Mouse (Mus musculus) telencephalon, adult 2 months (tissue): Measurements from ENCODE around the gene Fam204a.

Experiments used
- DNase-seq: peaks from one replicate; pipeline ENCODE4 v3.0.0-alpha.2; 2011; ENCODE audit warnings: low read depth, low spot score

The Fam204a gene

DNA sequence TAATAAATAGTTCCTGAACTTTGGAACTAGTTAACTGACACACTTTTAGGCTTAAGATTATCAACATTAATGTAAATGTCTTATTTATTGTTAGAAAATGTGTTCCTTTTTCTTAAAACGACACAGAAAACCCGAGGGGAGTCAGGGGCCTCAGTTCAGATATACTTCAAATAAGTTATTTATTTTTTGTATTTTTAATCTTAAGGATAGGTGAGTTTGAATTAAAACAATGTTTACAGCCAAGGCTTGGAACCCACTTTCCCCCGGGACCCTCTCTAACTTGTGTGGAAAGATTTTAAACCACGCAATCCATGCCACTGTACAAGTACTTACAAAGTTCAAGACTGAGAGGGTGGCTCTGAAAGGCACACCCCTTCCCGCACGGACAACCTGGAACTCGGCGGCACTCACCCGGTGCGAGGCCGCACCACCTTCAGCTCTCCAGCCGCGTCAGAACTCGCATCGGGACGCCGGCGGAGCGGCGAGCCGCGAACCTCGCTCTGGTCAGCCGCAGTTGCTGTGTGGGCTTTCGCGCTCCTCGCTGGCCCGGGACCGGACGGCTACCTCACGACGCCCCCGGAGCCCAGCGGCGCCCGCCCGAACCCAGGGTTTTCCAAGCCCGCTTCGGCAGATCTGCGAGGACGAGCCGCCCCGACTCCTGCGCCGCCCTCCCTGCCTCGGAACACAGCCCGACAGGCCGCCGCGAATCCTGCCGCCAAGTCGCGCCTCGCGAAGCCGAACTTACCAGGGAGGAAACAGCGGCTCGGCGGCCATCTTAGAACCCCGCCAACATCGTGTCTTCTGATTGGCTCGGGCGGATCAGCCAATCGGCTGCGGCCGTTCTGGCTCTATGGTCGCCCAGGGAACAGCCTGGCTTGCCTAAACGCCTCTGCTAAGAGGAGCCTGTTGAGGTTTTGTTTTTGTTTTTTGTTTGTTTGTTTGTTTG is at the start of gene Fam204a:
Fam204a (minus strand) TSS at position 803 of the 946 bp plus-strand sequence.
- DNase-seq: peak; percentile 92

DNA sequence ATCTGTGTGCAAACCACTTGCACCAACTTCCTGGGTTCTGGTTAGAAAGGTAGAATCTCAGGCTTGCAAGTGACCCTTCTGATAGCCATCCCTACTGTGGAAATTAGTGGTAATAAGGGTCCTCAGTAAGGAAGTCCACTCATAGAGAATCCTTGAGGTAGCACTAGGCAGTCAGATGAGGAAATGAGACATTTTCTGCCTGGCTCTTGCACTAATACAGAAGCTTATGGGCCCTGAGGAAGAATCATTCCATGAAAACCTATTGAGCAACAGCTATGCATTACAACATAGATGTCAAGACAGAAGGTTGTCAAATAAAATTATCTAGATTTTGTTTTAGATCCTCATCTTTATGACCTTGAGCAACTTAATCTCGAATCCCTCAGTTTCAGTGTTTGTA is 39.3 kb upstream of the Fam204a start:
- DNase-seq: no peak

DNA sequence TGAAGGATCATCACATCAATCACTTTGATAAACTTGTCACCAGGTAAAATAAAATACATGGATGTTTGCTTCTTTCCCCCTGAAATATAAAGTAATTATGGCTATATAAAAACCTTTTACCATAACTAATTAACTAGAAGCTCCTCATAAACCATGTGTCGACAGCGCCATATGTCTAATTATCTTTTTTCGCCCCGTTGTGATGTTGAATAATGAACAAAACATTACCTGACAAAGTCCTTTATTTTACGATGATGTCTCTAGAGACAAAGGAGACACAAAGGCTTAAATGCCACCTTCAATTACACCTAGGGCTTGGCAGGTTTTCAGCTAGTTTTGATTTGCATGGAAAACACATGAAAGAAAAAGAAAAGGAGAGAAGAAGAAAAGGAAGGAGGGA is 34.2 kb upstream of the Fam204a start:
- DNase-seq: no peak

- DNase-seq: no peak
Observed at GRCm38 (mm10) chr19:60252021-60252420, 25.5 kb upstream of the Fam204a start.

DNA sequence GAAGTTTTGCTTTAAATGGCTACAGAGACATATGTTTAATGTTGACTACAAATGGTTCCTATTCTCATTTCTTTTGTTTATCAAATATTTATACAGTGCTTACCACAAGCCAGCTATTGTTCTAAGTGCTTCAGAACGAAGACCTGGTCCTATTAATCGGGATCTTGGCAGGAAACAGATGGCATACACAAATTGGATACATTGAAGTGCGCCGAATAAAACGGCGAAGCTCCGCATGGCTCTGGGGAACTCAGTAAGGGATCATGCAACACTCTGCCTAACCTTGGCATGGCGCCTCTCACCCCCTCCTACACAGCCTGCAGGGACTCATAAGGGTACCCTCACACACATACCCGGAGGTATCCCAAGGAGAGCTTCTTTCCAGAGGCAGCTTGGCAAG is 24.7 kb upstream of the Fam204a start:
- no peak for DNase-seq

- DNase-seq: no peak
Observed at GRCm38 (mm10) chr19:60245250-60245649, 18.7 kb upstream of the Fam204a start.

DNA sequence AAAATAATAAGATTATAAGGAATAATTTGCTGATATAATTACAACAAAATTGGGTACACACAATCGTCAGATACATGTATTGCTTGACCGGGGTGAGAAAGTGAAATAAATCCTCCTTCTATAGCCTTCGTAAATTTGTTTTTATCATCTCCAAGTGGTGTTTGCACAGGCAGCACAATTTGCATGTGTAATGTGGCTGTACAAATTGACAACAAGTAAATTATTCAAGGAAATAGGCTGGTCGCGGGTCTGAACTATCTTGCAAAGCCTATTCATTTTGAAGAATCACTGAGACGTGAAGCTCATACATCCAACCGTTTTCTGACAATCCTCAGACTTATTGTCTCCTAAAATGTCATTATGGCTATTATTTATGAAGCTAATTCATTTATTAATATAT is 16.1 kb upstream of the Fam204a start:
- DNase-seq: no peak

DNA sequence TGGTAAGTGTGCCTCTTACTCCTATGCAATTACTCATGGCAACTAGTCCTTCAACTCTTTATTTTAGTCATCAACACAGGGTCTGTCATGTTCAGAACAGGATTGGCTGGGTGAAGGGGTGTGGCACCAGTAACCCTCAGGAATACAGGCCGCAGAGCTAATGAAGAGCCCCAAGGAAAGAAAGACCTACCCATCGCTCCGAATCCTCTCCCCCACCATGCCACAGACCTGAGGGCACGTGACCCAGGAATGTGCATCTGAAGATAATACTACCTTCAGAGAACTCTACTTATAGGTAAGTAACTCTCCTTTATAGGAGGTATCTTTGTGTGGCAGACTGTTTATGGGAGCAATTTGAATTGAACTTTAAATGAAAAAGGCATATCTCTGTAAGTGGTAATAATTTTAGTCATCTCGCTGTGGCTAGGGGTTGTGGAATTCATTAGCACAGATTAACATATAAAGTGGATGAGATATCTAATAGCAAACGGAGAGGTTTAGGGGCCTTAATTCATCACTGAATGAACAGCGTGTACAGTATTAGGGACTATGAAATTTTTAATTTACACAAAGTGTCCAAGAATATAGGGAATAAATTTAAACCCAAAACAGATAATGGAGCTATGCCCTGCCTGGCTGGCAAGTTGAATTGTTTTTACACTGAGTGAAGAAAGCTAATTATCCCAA is 15.6 kb upstream of the Fam204a start:
- DNase-seq: no peak

- DNase-seq: no peak
Observed at GRCm38 (mm10) chr19:60231542-60231941, 5.0 kb upstream of the Fam204a start.

DNA sequence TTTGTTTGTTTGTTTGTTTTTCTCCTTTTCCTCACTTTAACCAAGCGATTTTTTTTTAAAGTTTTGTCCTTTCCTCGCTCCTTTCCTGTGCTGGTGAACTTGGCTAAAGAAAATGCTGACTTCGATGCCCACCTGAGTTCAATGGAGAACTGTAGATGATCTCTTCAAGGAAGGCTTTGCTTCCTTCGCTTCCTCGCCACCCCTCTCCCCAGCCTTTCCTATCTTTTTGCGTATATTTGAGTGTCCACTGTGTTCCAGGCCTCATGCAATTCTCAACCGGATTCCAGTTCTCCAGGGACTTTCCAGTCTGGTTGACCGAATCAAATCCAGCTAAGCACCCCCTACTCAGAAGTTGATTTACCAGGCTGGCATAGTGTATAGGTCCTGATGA is 339 bp upstream of the Fam204a start:
- DNase-seq: no peak

- DNase-seq: no peak
Observed at GRCm38 (mm10) chr19:60219395-60219794, 7.1 kb downstream of the Fam204a start.

DNA sequence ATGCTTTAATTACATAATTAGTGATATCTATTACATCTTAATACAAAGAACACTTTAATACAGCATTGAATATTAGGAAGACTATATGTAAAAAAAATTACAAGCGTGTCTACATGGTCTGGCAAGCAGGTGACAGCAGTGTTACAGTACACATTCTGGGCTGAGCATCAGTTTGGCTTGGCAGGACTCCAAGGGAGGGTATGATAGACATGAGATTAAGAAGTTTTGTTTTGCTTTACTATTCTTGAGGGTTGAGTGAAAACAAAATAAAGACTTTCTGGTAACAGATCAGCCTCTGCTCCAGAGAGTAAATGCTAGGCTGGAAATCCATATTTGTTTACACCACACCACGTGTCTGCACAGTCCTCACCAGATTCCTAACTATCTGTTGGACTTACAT is 8.5 kb downstream of the Fam204a start:
- DNase-seq: no peak

GRCm38 (mm10) chr19:60208173-60208572 is 18.3 kb downstream of the Fam204a start:
- DNase-seq: no peak

DNA sequence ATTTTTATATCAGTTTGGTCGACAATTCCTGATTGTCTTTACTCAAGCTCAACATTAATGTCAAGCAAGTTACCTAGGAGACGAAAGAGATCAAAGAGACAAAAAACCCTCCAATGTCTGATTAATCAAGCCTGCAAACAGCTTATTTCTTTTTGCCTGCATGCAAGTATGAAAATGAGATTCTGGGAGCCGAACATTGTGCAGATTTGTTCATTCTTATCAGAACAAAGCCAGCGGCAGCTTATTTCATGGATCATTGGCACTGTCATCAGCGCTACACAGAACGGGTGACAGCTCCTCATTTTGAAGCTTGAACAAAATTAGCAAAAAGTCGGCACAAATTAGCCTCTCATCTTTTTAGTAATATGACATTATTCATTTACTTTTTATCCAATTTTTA is 22.3 kb downstream of the Fam204a start:
- DNase-seq: no peak

DNA sequence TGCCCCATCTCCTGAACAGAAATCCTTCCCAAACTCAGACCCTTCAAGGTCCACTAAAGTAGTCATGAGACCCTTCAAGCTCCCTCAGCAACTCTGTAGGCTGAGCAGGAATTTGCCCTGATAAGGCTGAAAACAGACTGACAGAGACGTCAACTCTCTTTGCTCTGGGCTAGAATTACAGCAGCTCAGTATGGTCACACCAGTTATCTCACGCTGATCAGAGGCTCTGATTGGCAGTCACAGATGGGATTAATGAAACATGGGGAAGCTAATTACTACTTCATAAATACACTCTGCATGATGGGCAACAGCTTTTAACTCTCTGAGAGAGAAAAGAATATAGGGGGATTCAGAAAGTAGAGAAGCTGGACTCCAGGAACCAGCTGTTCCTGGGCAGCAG is 26.2 kb downstream of the Fam204a start:
- DNase-seq: no peak

DNA sequence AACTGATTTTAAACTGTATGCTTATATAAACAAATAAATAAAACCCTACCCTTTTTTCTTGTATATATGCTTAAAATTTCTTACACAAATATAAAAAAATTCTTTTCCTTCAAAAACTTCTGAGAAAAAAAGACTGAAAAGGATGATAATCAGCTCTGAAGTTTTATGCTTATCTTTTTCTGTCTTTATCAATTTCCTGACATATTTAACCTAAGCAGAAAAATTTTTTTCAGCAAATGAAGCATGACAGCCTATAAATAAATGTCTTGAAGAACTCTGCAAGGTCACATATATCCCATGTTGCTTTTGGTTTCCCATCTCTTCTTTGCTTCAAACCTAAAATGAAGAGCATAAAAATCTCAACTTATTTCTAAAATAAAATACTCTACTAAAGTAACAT is 27.3 kb downstream of the Fam204a start:
- DNase-seq: no peak

GRCm38 (mm10) chr19:60192790-60193189 is 33.7 kb downstream of the Fam204a start:
- no peak for DNase-seq

- DNase-seq: no peak
Observed at GRCm38 (mm10) chr19:60189206-60189605, 37.3 kb downstream of the Fam204a start.

- no peak for DNase-seq
Observed at GRCm38 (mm10) chr19:60182901-60183300, 43.6 kb downstream of the Fam204a start.

- DNase-seq: no peak
Observed at GRCm38 (mm10) chr19:60182171-60182570, 44.3 kb downstream of the Fam204a start.

GRCm38 (mm10) chr19:60178771-60179563 is 47.5 kb downstream of the Fam204a start:
- DNase-seq: no peak

- DNase-seq: no peak
Observed at GRCm38 (mm10) chr19:60165417-60165816, 61.1 kb downstream of the Fam204a start.
